Mouse (Mus musculus) stomach, postnatal 0 days (tissue): Measurements from ENCODE around the gene Kazn.

Experiments used
- CTCF ChIP-seq: IDR thresholded peaks from 2 replicates; pipeline ENCODE4 v1.5.1; 2016; ENCODE audit warnings: antibody characterized with exemption, low read depth, mild to moderate bottlenecking, moderate library complexity
- EP300 ChIP-seq: optimal IDR thresholded peaks from 2 replicates; pipeline ENCODE3; 2016; ENCODE audit warnings: antibody characterized with exemption

- peak; percentile 86 for TF ChIP-seq CTCF
- TF ChIP-seq EP300, result no peak
Measured at GRCm38 (mm10) chr4:142098303-142098702, 140.9 kb downstream of the Kazn start.
